Mouse (Mus musculus): ENCODE measurements around the gene Palm2.

- TF ChIP-seq GATA1 (IDR thresholded peaks at IDR 0.05; ENCODE audit: borderline replicate concordance, low read length) (no peak), FLI1 (IDR thresholded peaks at IDR 0.05; ENCODE audit: low read length) (no peak)
Measured at GRCm38 (mm10) chr4:57660470-57660869, 226.4 kb downstream of the Palm2 start.
